ENCODE assay signal across 8 mouse cellular contexts in genomic region chr17:24567034-24567779, GRCm38 (mm10). TPM values are rescaled to one million over a fixed set of nuclear protein-coding genes. Genes with fewer than 3 reads are reported as not detected.
DNase-seq lines count a peak whose midpoint lies in the region; ATAC-seq and TF ChIP-seq lines count a peak whose summit lies in the region.

No protein-coding gene starts in this region.

- no peak for TF ChIP-seq CTCF in gastrocnemius, adult 2 months (IDR thresholded peaks at IDR 0.05)

- WGBS in neural tube, embryonic 13.5 days: 65% methylated on average over 8 of the region's 8 CpGs
- 62% methylated on average over 8 of the region's 8 CpGs for WGBS in neural tube, embryonic 15.5 days
- 49% methylated on average over 8 of the region's 8 CpGs for WGBS in stomach, embryonic 15.5 days

- peaks cover 11% of the 10 kb centered on the region for H3K4me1 ChIP-seq in neural tube, embryonic 13.5 days (replicated peaks)
- 0 out of 2 replicates have a peak, but pooled peaks cover 6% of the 10 kb centered on the region for H3K4me1 ChIP-seq in neural tube, embryonic 15.5 days
- peaks cover 18% of the 10 kb centered on the region; the same call in 1 of the 2 replicates for H3K4me1 ChIP-seq in stomach, embryonic 15.5 days

- H3K4me2 ChIP-seq in neural tube, embryonic 13.5 days: no peak overlapping the region
- no peak overlapping the region for H3K4me2 ChIP-seq in neural tube, embryonic 15.5 days
- H3K4me2 ChIP-seq in stomach, embryonic 15.5 days: no peak overlapping the region

- intact Hi-C loops in gastrocnemius, adult 2 months (cut with DNase I): no loop called here

- peaks cover 70% of the 10 kb centered on the region for H3K36me3 ChIP-seq in neural tube, embryonic 13.5 days
- peaks cover 57% of the 10 kb centered on the region for H3K36me3 ChIP-seq in neural tube, embryonic 15.5 days
- peaks cover 37% of the 10 kb centered on the region for H3K36me3 ChIP-seq in stomach, embryonic 15.5 days

- no peaks in the 10 kb centered on the region for H3K9me3 ChIP-seq in neural tube, embryonic 13.5 days
- no peaks in the 10 kb centered on the region for H3K9me3 ChIP-seq in neural tube, embryonic 15.5 days (replicated peaks)
- no peaks in the 10 kb centered on the region for H3K9me3 ChIP-seq in stomach, embryonic 15.5 days

- no peaks in the 10 kb centered on the region for H3K27me3 ChIP-seq in neural tube, embryonic 13.5 days
- H3K27me3 ChIP-seq in neural tube, embryonic 15.5 days (replicated peaks): no peaks in the 10 kb centered on the region
- no peaks in the 10 kb centered on the region for H3K27me3 ChIP-seq in stomach, embryonic 15.5 days (replicated peaks)

- peak overlapping the region; percentile 28; the same call in 1 of the 2 replicates for H3K27ac ChIP-seq in neural tube, embryonic 13.5 days (replicated peaks)
- H3K27ac ChIP-seq in neural tube, embryonic 15.5 days (replicated peaks): no peak overlapping the region
- H3K27ac ChIP-seq in gastrocnemius, adult 2 months: peak overlapping the region; percentile 57
- peak overlapping the region; percentile 19; the same call in 1 of the 2 replicates for H3K27ac ChIP-seq in stomach, embryonic 15.5 days

- DNase-seq in gastrocnemius, adult 2 months: peak; percentile 64
- DNase-seq in kidney, postnatal 4 days: peak; percentile 26 to 45
- DNase-seq in layer of hippocampus, adult 8-10 months (ENCODE audit: low spot score in 2 of 2): no peak
- DNase-seq in right cerebral cortex, adult 18-20 months: no peak
- DNase-seq in neural tube, embryonic 10.5 days (ENCODE audit: extremely low spot score, low spot score): no peak

- no peak for ATAC-seq in neural tube, embryonic 13.5 days (ENCODE audit: low read depth)
- no peak for ATAC-seq in neural tube, embryonic 15.5 days (ENCODE audit: low FRiP score)
- ATAC-seq in stomach, embryonic 15.5 days (ENCODE audit: insufficient read depth, low FRiP score, low read depth): peak; percentile 64; the same call in 1 of the 2 replicates

- peak overlapping the region; percentile 22; the same call in 1 of the 2 replicates for H3K9ac ChIP-seq in neural tube, embryonic 13.5 days
- no peak overlapping the region for H3K9ac ChIP-seq in neural tube, embryonic 15.5 days (replicated peaks)
- no peak overlapping the region for H3K9ac ChIP-seq in stomach, embryonic 15.5 days

- no peak overlapping the region for H3K4me3 ChIP-seq in neural tube, embryonic 13.5 days
- H3K4me3 ChIP-seq in neural tube, embryonic 15.5 days (replicated peaks): no peak overlapping the region
- no peak overlapping the region for H3K4me3 ChIP-seq in gastrocnemius, adult 2 months
- no peak overlapping the region for H3K4me3 ChIP-seq in stomach, embryonic 15.5 days (replicated peaks)

RNA-seq across cellular contexts. Expression of gene Pkd1, which starts 17.6 kb away (rescaled TPM):
- 20.1 and 22.9 TPM in 2 replicates for polyA plus RNA-seq in neural tube, embryonic 13.5 days (2015; fragmentation: Nextera tagmentation; extraction: Ambion mirVana)
- 31.2 and 31.7 TPM in 2 replicates for polyA plus RNA-seq in neural tube, embryonic 15.5 days (2015; fragmentation: Nextera tagmentation; extraction: Ambion mirVana)
- 10 to 100 TPM; 18.3 to 25.0 TPM for total RNA-seq in gastrocnemius, adult 2 months (2021)
- 27.3 and 29.0 TPM in 2 replicates for polyA plus RNA-seq in stomach, embryonic 15.5 days (2015; fragmentation: Nextera tagmentation; extraction: Ambion mirVana)
- total RNA-seq in layer of hippocampus, adult 8-10 months (2022): 100 to 1,000 TPM in 1 of 4 experiments, 10 to 100 TPM in 3; 72.1 to 120 (median 88.4) TPM

RNA-seq across cellular contexts. Expression of gene Rab26, which starts 33.2 kb away (rescaled TPM):
- polyA plus RNA-seq in neural tube, embryonic 13.5 days (2015; fragmentation: Nextera tagmentation; extraction: Ambion mirVana): 1.5 and 1.6 TPM in 2 replicates
- 6.1 and 9.1 TPM in 2 replicates for polyA plus RNA-seq in neural tube, embryonic 15.5 days (2015; fragmentation: Nextera tagmentation; extraction: Ambion mirVana)
- not detected for total RNA-seq in gastrocnemius, adult 2 months (2021)
- 8.3 and 11.6 TPM in 2 replicates for polyA plus RNA-seq in stomach, embryonic 15.5 days (2015; fragmentation: Nextera tagmentation; extraction: Ambion mirVana)
- total RNA-seq in layer of hippocampus, adult 8-10 months (2022): 10 to 100 TPM; 63.4 to 66.7 (median 65.6) TPM

RNA-seq across cellular contexts. Expression of gene Traf7, which starts 39.5 kb away (rescaled TPM):
- 70.1 and 82.9 TPM in 2 replicates for polyA plus RNA-seq in neural tube, embryonic 13.5 days (2015; fragmentation: Nextera tagmentation; extraction: Ambion mirVana)
- 83.2 and 89.4 TPM in 2 replicates for polyA plus RNA-seq in neural tube, embryonic 15.5 days (2015; fragmentation: Nextera tagmentation; extraction: Ambion mirVana)
- 10 to 100 TPM; 27.3 to 35.2 TPM for total RNA-seq in gastrocnemius, adult 2 months (2021)
- 82.7 and 84.2 TPM in 2 replicates for polyA plus RNA-seq in stomach, embryonic 15.5 days (2015; fragmentation: Nextera tagmentation; extraction: Ambion mirVana)
- total RNA-seq in layer of hippocampus, adult 8-10 months (2022): 100 to 1,000 TPM in 2 of 4 experiments, 10 to 100 TPM in 2; 82.9 to 106 (median 97.4) TPM

Comparison
In these comparisons a context has a peak if more than half of its experiments do, and no peak if none do; other contexts are left out.
1. DNase-seq: peak in gastrocnemius, adult 2 months (single experiment) and kidney, postnatal 4 days (2 of 2); none in layer of hippocampus, adult 8-10 months (0 of 2), right cerebral cortex, adult 18-20 months (single experiment) and neural tube, embryonic 10.5 days (single experiment).